Mouse (Mus musculus) embryonic facial prominence, embryonic 14.5 days (tissue): ENCODE results near the gene Igflr1. TPM values are rescaled to one million over a fixed set of nuclear protein-coding genes. Genes with fewer than 3 reads are reported as not detected.
A peak's percentile ranks its signal among the peaks of the same experiment; 100 is the strongest.

Experiments used
- ATAC-seq: fragments of 200-750 bp; cut with Nextera tagmentation; 2 replicates; pipeline ENCODE4 v1.8.0; 2017; ENCODE audit warnings: low read depth, moderate number of reproducible peaks, moderate TSS enrichment
- DNase-seq: peaks from one replicate; pipeline ENCODE4 v3.0.0-alpha.2; 2015; ENCODE audit warnings: low spot score
- H3K27ac ChIP-seq: fragments of 300-500 bp; sonication (generic); replicated peaks from 2 replicates; pipeline ENCODE4 v1.5.1; 2014; ENCODE audit warnings: low read depth, mild to moderate bottlenecking, low read length, moderate library complexity
- H3K27me3 ChIP-seq: fragments of 300-500 bp; sonication (generic); replicated peaks from 2 replicates; pipeline ENCODE4 v1.6.1; 2014; ENCODE audit warnings: low read length; ENCODE audit not compliant: control insufficient read depth, insufficient read depth
- H3K36me3 ChIP-seq: fragments of 300-500 bp; sonication (generic); 2 replicates; pipeline ENCODE4 v1.6.1; 2014; ENCODE audit warnings: low read length, mixed read lengths; ENCODE audit not compliant: control insufficient read depth, insufficient read depth
- H3K4me1 ChIP-seq: fragments of 300-500 bp; sonication (generic); 2 replicates; pipeline ENCODE4 v1.6.1; 2014; ENCODE audit warnings: antibody characterized with exemption, low read length; ENCODE audit not compliant: control insufficient read depth, insufficient read depth
- H3K4me2 ChIP-seq: fragments of 300-500 bp; sonication (generic); 2 replicates; pipeline ENCODE4 v1.6.1; 2014; ENCODE audit warnings: low read depth, mild to moderate bottlenecking, low read length, moderate library complexity, mixed read lengths
- H3K4me3 ChIP-seq: fragments of 300-500 bp; sonication (generic); 2 replicates; pipeline ENCODE4 v1.5.1; 2014; ENCODE audit warnings: low read depth, mild to moderate bottlenecking, low read length
- H3K9ac ChIP-seq: fragments of 300-500 bp; sonication (generic); 2 replicates; pipeline ENCODE4 v1.6.1; 2014; ENCODE audit warnings: low read depth, mild to moderate bottlenecking, low read length, moderate library complexity, mixed read lengths
- H3K9me3 ChIP-seq: fragments of 300-500 bp; sonication (generic); 2 replicates; pipeline ENCODE4 v1.6.1; 2016; ENCODE audit warnings: low read length; ENCODE audit not compliant: control insufficient read depth
- WGBS: fragments of 180-500 bp; shearing (Covaris S2); extraction: QIAGEN DNeasy Blood & Tissue Kit; methylation state at CpG from one replicate; pipeline ENCODE4 v1.1.7; 2014; 5-methylcytosine and 5-hydroxymethylcytosine counted together
- microRNA-seq: library from miRNA; unstranded; fragments of <30 nt; microRNA quantifications from one replicate; pipeline ENCODE4, GENCODE M21; 2016; ENCODE audit warnings: borderline number of aligned reads
- polyA plus RNA-seq: library from polyadenylated mRNA; unstranded; fragments of >200 nt; fragmentation: Nextera tagmentation; extraction: Ambion mirVana; gene quantifications from 2 replicates; pipeline ENCODE4 v1.2.1, GENCODE M21; 2014

Gene Igflr1
- polyA plus RNA-seq, 1 experiment from 2014 or later, result 2.1 TPM

DNA sequence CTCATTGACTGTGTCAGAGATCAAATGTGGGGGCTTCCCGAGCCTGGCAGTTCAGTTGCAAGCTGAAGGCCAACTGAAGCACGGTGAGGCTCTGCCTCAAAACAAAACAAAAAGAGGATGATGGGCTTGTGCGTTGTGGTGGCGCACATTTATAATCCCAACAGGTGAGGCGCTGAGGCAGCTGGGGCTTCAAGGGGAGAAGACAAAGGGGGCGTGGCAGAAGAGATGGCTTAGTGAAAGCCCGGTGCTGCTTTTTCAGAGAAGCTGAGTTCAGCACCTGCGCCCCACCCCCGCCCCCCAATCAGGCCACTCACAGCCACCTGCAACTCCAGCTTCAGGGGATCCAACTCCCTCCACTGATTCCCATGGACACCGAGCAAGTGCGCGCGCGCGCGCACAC, 43.2 kb downstream of the Igflr1 start:
- Histone ChIP-seq H3K4me3 (no peak overlapping the region), H3K9me3 (no peaks in the 10 kb centered on the region), H3K27ac (no peak overlapping the region), H3K4me2 (no peak overlapping the region), H3K27me3 (no peaks in the 10 kb centered on the region), H3K9ac (no peak overlapping the region), H3K36me3 (no peaks in the 10 kb centered on the region), H3K4me1 (no peaks in the 10 kb centered on the region)
- peak; percentile 15; the same call in 1 of the 2 replicates for ATAC-seq
- peak; percentile 56 for DNase-seq
- WGBS, result 46% methylated on average over 15 of the region's 16 CpGs

DNA sequence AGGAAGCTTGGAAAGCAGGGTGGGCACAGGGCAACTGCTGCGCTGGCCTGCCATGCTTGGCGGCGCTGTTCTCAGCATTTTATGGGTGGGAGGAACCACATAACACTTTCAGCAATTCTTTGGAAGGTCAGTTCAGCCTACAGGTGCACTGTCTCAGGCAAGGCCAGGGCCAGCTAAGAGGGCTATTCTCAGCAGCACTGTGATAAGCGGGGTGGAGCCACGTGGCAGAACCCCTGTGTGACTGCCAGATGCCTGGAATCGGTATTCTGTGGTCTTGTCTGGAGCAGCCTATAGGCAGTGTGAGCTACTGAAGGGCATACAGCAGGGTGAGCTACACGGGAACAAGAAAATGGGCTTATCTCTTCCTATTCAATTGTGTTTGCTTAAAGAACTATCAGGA, 44.8 kb downstream of the Igflr1 start:
- Histone ChIP-seq H3K4me2 (no peak overlapping the region), H3K4me3 (no peak overlapping the region), H3K27ac (no peak overlapping the region), H3K27me3 (no peaks in the 10 kb centered on the region), H3K9me3 (no peaks in the 10 kb centered on the region), H3K9ac (no peak overlapping the region), H3K4me1 (no peaks in the 10 kb centered on the region), H3K36me3 (no peaks in the 10 kb centered on the region)
- no peak for ATAC-seq
- no peak for DNase-seq
- WGBS, result 52% methylated on average over 7 of the region's 7 CpGs

DNA sequence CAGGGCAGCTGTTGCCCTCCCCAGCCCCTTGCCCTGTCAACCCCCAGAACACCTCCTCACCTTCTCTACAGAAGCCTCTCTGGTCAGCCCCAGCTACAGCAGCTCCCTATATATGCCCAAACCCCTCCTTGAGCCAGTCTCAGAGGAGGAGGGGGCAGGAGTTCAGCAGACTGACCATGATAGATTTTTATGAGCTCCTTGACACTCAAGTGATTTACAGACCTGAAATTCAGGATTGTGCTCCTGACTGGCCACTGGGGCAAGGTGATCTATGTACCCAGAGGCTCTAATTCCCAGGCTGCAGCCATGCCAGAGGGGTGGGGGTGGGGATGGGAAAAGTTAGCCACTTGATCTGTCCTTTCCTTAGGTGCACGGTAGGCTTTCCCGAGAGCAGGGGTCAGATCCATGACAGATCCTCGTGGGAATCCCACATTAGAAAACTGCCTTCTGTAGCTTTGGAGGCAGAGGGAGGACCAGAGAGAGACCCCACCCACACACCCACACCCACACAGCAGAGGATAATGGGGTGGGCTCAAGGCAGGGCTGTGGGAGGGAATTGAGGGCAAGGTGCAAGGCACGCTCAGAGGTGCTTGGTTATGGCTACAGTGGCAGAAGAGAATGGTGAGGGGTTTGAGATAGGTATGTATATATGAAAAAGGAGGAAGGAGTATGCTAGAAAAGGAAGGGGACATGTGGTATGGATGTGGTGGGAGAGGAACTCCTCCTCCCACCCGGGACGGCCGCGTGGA, 47.6 kb downstream of the Igflr1 start, which contains the start of gene Upk1a:
Gene Upk1a, minus strand, starts transcription at position 194 of the 749 bp plus-strand sequence.
- ATAC-seq, result no peak
- no peak within 1 kb of the TSS for H3K4me3 ChIP-seq
- DNase-seq, result no peak
- H3K9ac ChIP-seq, result no peak within 1 kb of the TSS
- no peak within 1 kb of the TSS for H3K27ac ChIP-seq
- 75% methylated on average over 8 of the region's 8 CpGs for WGBS
- peaks cover 22% of the 10 kb centered on the region for H3K36me3 ChIP-seq
- no peak within 1 kb of the TSS for H3K4me2 ChIP-seq
- no peaks in the 10 kb centered on the region for H3K4me1 ChIP-seq
- no peaks in the 10 kb centered on the region for H3K27me3 ChIP-seq
- no peaks in the 10 kb centered on the region for H3K9me3 ChIP-seq

GRCm38 (mm10) chr7:30613529-30614112, 48.4 kb downstream of the Igflr1 start:
- ATAC-seq (no peak), DNase-seq (peak; percentile 56)
- no peaks in the 10 kb centered on the region for H3K4me1 ChIP-seq
- H3K9me3 ChIP-seq, result no peaks in the 10 kb centered on the region
- peaks cover 30% of the 10 kb centered on the region for H3K36me3 ChIP-seq
- no peak overlapping the region for H3K27ac ChIP-seq
- H3K4me3 ChIP-seq, result no peak overlapping the region
- H3K4me2 ChIP-seq, result no peak overlapping the region
- no peak overlapping the region for H3K9ac ChIP-seq
- H3K27me3 ChIP-seq, result no peaks in the 10 kb centered on the region
- 23% methylated on average over 14 of the region's 14 CpGs for WGBS

DNA sequence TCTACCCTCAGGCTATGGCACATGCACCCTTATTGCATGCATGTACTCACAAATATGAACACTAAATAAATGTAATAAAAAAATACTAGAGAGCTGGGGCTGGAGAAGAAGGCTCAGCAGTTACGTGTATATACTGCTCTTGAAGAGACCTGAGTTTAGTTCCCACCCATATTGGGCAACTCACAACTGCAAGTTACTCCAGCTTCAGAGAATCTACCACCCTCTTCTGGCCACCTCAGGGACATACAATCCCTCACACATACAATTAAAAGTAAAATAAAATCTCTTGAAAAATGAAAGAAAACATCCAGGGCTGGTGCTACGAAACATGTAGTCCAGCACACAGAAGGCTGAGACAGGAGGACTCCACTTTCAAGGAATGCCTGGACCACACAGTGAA, 49.2 kb downstream of the Igflr1 start:
- Histone ChIP-seq H3K36me3 (peaks cover 38% of the 10 kb centered on the region), H3K4me3 (no peak overlapping the region), H3K27me3 (no peaks in the 10 kb centered on the region), H3K4me1 (no peaks in the 10 kb centered on the region), H3K4me2 (no peak overlapping the region), H3K27ac (no peak overlapping the region), H3K9me3 (no peaks in the 10 kb centered on the region), H3K9ac (no peak overlapping the region)
- DNase-seq (peak; percentile 34), ATAC-seq (peak; percentile 30; the same call in 1 of the 2 replicates)
- WGBS, result 78% methylated on average over 2 of the region's 2 CpGs

GRCm38 (mm10) chr7:30615049-30615760, 50.0 kb downstream of the Igflr1 start:
- H3K27ac ChIP-seq, result no peak overlapping the region
- no peaks in the 10 kb centered on the region for H3K9me3 ChIP-seq
- DNase-seq (no peak), ATAC-seq (peak; percentile 16; the same call in 1 of the 2 replicates)
- 51% methylated on average over 4 of the region's 5 CpGs for WGBS
- H3K4me2 ChIP-seq, result no peak overlapping the region
- H3K4me3 ChIP-seq, result no peak overlapping the region
- H3K27me3 ChIP-seq, result no peaks in the 10 kb centered on the region
- H3K9ac ChIP-seq, result no peak overlapping the region
- H3K36me3 ChIP-seq, result peaks cover 44% of the 10 kb centered on the region
- H3K4me1 ChIP-seq, result no peaks in the 10 kb centered on the region

Small RNAs within 50 kb of the gene (microRNA-seq; reads per million reads assigned to microRNA genes)
- 1.2 reads per million for gene Gm38670
- not detected for gene Mir3569

Other genes starting within 250 kb of the Igflr1 start
- gene E130208F15Rik, start 243.7 kb upstream of the Igflr1 start, polyA plus RNA-seq, result not detected in 2 replicates
- gene Sdhaf1, start 241.5 kb upstream of the Igflr1 start, polyA plus RNA-seq, result 18.8 and 19.5 TPM in 2 replicates
- 4.2 and 4.7 TPM in 2 replicates for gene Lrfn3, start 202.7 kb upstream of the Igflr1 start, polyA plus RNA-seq
- gene Tyrobp, start 151.7 kb upstream of the Igflr1 start, polyA plus RNA-seq, result 82.9 and 97.0 TPM in 2 replicates
- 2.2 and 2.4 TPM in 2 replicates for gene Hcst, start 145.6 kb upstream of the Igflr1 start, polyA plus RNA-seq
- 1.0 and 2.0 TPM in 2 replicates for gene Nfkbid, start 143.7 kb upstream of the Igflr1 start, polyA plus RNA-seq
- 51.0 and 53.6 TPM in 2 replicates for gene Aplp1, start 119.9 kb upstream of the Igflr1 start, polyA plus RNA-seq
- 0.45 and 0.82 TPM in 2 replicates for gene Kirrel2, start 107.7 kb upstream of the Igflr1 start, polyA plus RNA-seq
- 0.22 and 0.35 TPM in 2 replicates for gene Nphs1, start 107.1 kb upstream of the Igflr1 start, polyA plus RNA-seq
- not detected in 2 replicates for gene Prodh2, start 71.8 kb upstream of the Igflr1 start, polyA plus RNA-seq
- 9.7 and 10.9 TPM in 2 replicates for gene Arhgap33, start 30.4 kb upstream of the Igflr1 start, polyA plus RNA-seq
- gene Hspb6, start 13.2 kb upstream of the Igflr1 start, polyA plus RNA-seq, result 16.8 and 20.4 TPM in 2 replicates
- 8.1 and 9.9 TPM in 2 replicates for gene Proser3, start 13.1 kb upstream of the Igflr1 start, polyA plus RNA-seq
- gene Lin37, start 5.6 kb upstream of the Igflr1 start, polyA plus RNA-seq, result 45.7 and 50.5 TPM in 2 replicates
- gene U2af1l4, start 2.1 kb upstream of the Igflr1 start, polyA plus RNA-seq, result 85.4 and 88.0 TPM in 2 replicates
- gene Gm49396, start 2.1 kb upstream of the Igflr1 start, polyA plus RNA-seq, result 4.7 and 5.1 TPM in 2 replicates
- gene Psenen, start 1.8 kb upstream of the Igflr1 start, polyA plus RNA-seq, result 108 and 113 TPM in 2 replicates
- 11.7 and 13.3 TPM in 2 replicates for gene Kmt2b, start 23.3 kb downstream of the Igflr1 start, polyA plus RNA-seq
- 0.26 and 0.45 TPM in 2 replicates for gene Zbtb32, start 33.5 kb downstream of the Igflr1 start, polyA plus RNA-seq
- 0.39 and 0.47 TPM in 2 replicates for gene Upk1a, start 47.4 kb downstream of the Igflr1 start, polyA plus RNA-seq
- 860 and 1,015 TPM in 2 replicates for gene Cox6b1, start 60.7 kb downstream of the Igflr1 start, polyA plus RNA-seq
- not detected in 2 replicates for gene Etv2, start 70.4 kb downstream of the Igflr1 start, polyA plus RNA-seq
- 93.1 and 106 TPM in 2 replicates for gene Rbm42, start 84.9 kb downstream of the Igflr1 start, polyA plus RNA-seq
- 30.7 and 35.0 TPM in 2 replicates for gene Haus5, start 99.6 kb downstream of the Igflr1 start, polyA plus RNA-seq
- gene Pmis2, start 106.2 kb downstream of the Igflr1 start, polyA plus RNA-seq, result not detected in 2 replicates
- 0.37 and 0.46 TPM in 2 replicates for gene 2200002J24Rik, start 133.5 kb downstream of the Igflr1 start, polyA plus RNA-seq
- 0.32 and 0.54 TPM in 2 replicates for gene Atp4a, start 146.8 kb downstream of the Igflr1 start, polyA plus RNA-seq
- gene Tmem147, start 164.1 kb downstream of the Igflr1 start, polyA plus RNA-seq, result 212 and 214 TPM in 2 replicates
- gene Gapdhs, start 178.3 kb downstream of the Igflr1 start, polyA plus RNA-seq, result 0.33 and 0.38 TPM in 2 replicates
- gene Sbsn, start 186.0 kb downstream of the Igflr1 start, polyA plus RNA-seq, result 12.4 and 33.7 TPM in 2 replicates
- gene Dmkn, start 198.3 kb downstream of the Igflr1 start, polyA plus RNA-seq, result 123 and 159 TPM in 2 replicates
- gene Krtdap, start 222.5 kb downstream of the Igflr1 start, polyA plus RNA-seq, result 428 and 557 TPM in 2 replicates